Mouse (Mus musculus) heart, adult 18-20 months (tissue): ENCODE data around the gene Gna13. TPM values are rescaled to one million over a fixed set of nuclear protein-coding genes. Genes with fewer than 3 reads are reported as not detected.
"Not testable (repeated sequence)": the region's sequence is repeated elsewhere in the genome, so short reads cannot be mapped to it uniquely, and the experiment has no call there.

ENCODE experiments used
- DNase-seq, 2 experiments: peaks; one replicate each; pipeline ENCODE4 v3.0.0; 2021 to 2022; ENCODE audit warnings: mixed read lengths in 1 of 2
- long read RNA-seq, 2 experiments: library from polyadenylated mRNA; stranded (forward); transcript quantifications; one replicate each; pipeline ENCODE4 v2.0.0; 2021
- total RNA-seq, 2 experiments: library from RNA; stranded (reverse); gene quantifications; 2 replicates each; pipeline ENCODE4 v1.2.3; 2021

Gna13 gene
- total RNA-seq = 10 to 100 TPM; 29.0 to 34.3 TPM
- long read RNA-seq, experiment 1, full-length matches to known transcripts = 16 of 20 reads
- long read RNA-seq, experiment 1, partial matches to known transcripts = 4 of 20 reads
- long read RNA-seq, experiment 1, other reads (novel, unspliced or antisense) = 0 of 20 reads
- long read RNA-seq, experiment 2, full-length matches to known transcripts = 7 of 8 reads
- long read RNA-seq, experiment 2, partial matches to known transcripts = 1 of 8 reads
- long read RNA-seq, experiment 2, other reads (novel, unspliced or antisense) = 0 of 8 reads

DNA sequence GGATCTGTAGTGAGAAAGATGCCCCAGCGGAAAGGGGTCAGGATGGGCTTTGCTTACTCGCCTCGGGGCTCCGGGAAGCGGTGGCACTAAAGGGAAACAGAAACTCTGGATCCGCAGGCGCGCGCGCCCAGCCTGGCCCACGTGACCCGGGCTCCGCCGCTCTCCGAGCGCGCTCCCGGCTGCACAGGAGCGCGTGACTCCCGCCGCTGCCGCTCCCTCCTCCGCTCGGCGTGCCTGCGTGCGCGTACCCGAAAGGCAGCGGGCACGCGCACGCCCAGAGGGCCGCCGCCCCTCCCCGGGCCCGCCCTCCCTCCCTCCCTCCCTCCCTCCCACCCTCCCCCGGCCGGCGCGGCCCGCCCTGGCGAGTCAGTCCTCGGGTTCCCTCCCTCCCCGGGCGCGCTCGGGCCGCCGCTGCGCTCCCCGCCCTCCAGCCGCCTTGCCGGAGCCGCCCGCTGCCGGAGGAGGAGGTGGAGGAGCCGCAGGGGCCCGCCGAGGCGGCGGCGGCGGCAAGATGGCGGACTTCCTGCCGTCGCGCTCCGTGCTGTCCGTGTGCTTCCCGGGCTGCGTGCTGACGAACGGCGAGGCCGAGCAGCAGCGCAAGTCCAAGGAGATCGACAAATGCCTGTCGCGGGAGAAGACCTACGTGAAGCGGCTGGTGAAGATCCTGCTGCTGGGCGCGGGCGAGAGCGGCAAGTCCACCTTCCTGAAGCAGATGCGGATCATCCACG is at the start of gene Gna13:
Gene Gna13, plus strand, starts transcription at position 369 of the 728 bp plus-strand sequence.
- peak; percentile 92 to 95 for DNase-seq

DNA sequence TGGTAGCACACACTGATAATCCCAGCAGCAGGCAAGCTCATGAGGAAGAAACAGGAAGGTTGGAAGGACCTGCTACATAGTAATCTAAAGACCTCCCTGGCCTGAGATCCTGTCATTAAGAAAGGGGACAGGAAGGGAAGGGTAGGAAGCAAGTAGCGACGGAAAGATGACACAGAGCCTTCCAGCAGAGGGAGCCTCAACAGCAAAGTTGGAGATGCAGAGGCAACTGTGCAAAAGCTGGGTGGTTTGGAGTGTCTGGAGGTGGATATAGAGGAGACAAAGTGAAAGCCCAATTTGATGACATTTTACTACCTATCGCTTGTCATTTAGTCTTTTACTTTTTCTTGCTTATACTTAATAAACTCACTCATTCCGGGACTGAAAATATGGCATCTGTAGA is 45.7 kb upstream of the Gna13 start:
- DNase-seq = peak; percentile 30 to 67

GRCm38 (mm10) chr11:109319471-109319870 is 43.2 kb upstream of the Gna13 start:
- DNase-seq = no peak

GRCm38 (mm10) chr11:109319946-109320345 is 42.7 kb upstream of the Gna13 start:
- no peak for DNase-seq

DNA sequence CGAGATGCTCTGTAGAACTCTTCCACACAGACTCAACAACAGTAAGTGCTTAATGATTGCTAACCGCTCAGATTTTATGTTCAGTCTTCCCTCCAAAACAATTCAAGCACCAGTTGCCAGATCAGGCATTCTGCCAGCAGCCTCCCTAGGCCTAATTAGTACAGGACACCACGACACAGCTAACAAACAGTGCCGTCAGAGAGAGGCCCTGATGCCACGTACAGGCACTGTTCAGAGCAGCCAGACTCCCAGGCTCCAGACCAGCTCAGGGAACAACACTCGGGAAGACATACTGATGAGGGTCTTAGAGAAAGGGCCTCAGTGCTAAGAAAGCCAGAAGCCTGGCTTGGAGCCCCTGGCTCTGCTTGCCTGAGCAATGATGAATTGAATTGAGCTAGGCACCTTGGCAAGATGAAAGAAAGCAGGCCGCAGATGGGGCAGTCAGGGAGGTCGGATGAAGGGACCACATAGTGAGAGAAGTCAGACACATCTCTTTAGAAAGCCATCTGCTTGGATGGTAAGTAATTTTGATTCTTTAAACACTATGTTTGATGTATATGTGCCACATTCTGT is 42.2 kb upstream of the Gna13 start:
- no peak for DNase-seq

DNA sequence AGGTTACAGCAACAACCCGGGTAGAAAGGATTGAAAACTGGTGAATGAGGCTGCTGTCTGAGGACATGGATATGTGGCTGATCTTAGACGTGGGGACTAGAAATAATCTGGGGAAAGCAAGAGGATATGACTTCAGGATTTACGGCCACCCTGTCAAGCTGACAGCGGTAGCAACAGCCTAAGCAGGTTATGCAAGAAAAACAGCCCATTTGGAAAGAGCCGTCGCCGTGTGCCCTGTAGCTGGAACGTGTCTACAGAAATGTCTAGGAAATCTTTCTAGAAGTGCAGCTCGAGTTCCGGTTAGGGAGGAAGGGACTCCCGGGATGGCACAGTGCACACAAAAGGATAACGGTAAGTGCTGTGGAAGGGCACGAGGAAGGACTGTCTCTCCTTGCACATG is 36.4 kb upstream of the Gna13 start:
- no peak for DNase-seq

GRCm38 (mm10) chr11:109327381-109327780 is 35.2 kb upstream of the Gna13 start:
- DNase-seq = no peak

DNA sequence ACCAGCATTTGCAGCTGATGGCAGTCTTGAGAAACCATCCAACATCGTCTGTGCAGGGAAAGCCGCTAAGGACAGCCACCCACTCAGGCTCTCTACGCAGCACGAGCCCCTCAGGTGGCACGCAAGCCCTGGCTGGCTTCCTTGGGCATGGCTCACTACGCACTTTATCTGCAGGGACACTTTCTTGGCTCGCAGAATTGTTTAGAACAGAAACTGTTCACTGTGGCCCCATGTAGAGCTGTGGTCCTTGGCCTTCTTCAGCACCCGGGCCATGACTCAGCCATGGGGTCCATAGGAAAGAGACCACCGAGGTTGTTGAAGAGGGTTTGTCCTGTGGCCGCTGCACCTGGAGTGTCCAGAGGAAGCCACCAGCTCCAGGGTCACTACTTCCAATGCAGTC is 34.7 kb upstream of the Gna13 start:
- no peak for DNase-seq

DNA sequence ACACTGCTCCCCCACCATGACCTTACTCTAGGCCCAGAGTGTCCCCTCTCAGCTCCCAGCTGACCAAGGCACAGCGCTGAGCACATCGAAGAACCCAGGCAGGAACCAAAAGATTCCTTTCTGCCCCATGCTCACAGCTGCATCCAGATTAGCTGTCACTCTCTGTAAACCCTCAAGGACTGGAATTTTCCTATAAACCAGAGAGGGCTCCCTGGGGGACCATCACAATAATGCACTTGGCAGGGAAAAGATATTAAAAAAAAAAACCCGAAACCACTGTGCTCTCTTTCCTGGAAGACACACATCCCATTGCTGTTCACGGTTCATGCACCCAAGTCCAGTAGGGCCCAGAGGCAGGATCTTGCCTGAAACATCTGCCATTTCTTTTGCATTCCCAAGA is 33.3 kb upstream of the Gna13 start:
- no peak for DNase-seq

GRCm38 (mm10) chr11:109330706-109331393 is 31.8 kb upstream of the Gna13 start:
- DNase-seq = no peak

GRCm38 (mm10) chr11:109331424-109331824 is 31.2 kb upstream of the Gna13 start:
- peak; percentile 95 to 96 for DNase-seq

DNA sequence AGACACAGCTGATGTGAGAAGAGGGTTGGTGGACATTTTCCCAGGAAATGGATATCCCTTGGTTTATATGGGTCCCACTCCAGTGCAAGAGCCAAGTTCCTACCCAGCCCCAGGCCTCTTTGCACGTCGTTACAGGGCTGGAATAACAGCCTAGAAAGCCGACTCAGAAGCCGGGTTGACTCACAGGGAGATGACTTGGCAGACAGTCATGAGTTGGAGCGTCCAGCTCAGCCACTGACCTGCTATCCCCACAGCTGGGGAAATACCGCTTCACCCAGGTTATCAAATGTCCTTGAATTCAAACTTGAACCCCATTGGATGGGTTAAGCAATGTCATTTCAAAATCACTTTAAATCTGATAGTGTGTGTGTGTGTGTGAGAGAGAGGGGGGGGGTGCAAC is 29.9 kb upstream of the Gna13 start:
- peak; percentile 43 to 45 for DNase-seq

GRCm38 (mm10) chr11:109334773-109335172 is 27.9 kb upstream of the Gna13 start:
- no peak for DNase-seq

GRCm38 (mm10) chr11:109335890-109336289 is 26.7 kb upstream of the Gna13 start:
- no peak for DNase-seq

DNA sequence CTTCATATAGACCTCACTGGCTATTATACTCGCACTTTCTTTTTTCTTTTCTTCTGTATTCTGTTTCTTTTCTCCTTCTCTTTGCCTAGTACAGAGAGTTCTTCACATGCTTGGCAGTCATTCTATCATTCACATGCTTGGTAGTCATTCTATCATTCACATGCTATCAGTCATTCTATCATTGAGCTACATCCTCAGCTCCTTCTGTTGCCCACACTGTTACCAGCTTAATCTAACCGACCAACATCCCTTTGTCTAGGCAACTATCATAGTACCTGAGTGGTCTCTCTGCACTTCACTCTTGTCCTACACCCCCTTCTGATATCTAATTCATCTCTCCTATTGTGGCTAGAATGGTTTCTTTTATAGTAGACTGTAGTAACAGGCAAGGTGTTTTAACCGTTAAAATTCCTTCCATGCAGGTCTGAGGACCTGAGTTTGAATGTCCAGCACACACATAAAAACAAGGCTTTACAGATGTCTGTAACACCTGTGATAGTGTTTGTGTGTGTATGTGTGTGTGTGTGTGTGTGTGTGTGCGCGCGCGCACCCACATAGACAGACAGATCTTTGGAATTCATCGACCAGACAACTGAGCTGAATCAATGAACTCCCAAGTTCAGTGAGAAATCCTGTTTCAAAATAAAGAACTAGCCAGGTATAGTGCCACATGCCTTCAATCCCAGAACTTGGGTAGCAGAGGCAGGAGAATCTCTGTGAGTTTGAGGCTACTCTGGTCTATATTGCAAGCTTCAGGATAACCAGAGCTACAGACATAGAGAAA is 23.3 kb upstream of the Gna13 start:
- DNase-seq = no peak

- no peak for DNase-seq
Observed at GRCm38 (mm10) chr11:109340541-109340940, 22.1 kb upstream of the Gna13 start.

- DNase-seq = not testable (repeated sequence)
Observed at GRCm38 (mm10) chr11:109342666-109343065, 20.0 kb upstream of the Gna13 start.

DNA sequence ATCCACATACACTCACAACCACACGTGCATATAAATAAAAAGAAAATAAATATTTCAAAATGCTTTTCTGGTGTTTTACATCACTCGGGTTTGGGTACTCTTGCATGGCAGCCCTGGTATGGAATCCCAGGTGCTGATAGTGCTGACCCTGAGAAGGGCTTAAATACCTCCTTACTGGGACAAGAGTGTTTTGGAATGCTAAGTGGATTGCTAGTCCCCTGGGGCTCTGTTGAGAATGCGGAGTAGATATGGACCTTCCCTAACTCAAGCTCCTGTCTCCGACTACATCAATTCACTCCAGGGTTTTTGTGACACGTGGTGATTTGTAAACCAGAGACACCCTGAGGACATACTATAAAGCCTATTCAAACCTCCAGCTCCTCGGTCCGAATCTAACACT is 19.1 kb upstream of the Gna13 start:
- DNase-seq = no peak

DNA sequence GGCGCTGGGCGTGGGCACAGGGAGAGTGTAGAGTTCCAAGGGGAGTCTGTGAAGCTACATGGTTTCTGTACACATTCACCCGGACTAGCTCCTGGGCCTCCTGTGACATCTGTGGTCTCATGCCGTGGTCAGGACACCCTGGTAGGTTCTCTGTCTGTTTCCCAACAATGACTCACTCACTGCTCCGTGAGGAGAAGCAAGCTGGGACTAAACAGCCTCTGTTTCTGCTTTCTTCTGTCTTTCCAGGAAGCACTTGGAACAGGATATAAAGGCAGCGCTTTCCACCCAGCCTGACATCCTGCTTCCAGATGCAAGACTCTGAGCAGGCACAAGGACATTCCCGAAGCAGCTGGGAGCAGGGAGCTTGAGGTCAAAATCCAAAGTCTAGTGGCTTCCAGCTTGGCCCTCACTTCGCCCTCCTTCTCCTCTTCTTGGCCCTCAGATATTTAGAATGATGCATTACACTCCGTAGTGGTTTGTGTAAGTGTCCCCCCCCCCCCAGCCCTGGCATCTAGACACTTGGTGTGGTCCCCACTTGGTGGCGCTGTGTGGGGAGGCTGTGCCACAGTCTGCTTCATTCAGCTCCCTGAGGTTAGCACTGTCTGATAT is 18.5 kb upstream of the Gna13 start:
- DNase-seq = peak; percentile 66 to 69

- DNase-seq = peak; percentile 89 to 94
Observed at GRCm38 (mm10) chr11:109347242-109347959, 15.2 kb upstream of the Gna13 start.

GRCm38 (mm10) chr11:109348408-109348807 is 14.2 kb upstream of the Gna13 start:
- DNase-seq = no peak
